Mouse (Mus musculus) G1E (cell line): ENCODE data around the gene Socs4. TPM values are rescaled to one million over a fixed set of nuclear protein-coding genes. Genes with fewer than 3 reads are reported as not detected.
"Not testable (repeated sequence)": the region's sequence is repeated elsewhere in the genome, so short reads cannot be mapped to it uniquely, and the experiment has no call there.

Experiments used
- ATAC-seq: 2 replicates; pipeline ENCODE4 v1.8.0; 2016; ENCODE audit warnings: mild to moderate bottlenecking; ENCODE audit not compliant: insufficient number of reproducible peaks, poor library complexity, low FRiP score, severe bottlenecking; ENCODE audit errors: extremely low read depth
- DNase-seq: peaks from one replicate; pipeline ENCODE4 v3.0.0; 2012; ENCODE audit warnings: low spot score
- H3K27me3 ChIP-seq: 2 replicates; pipeline ENCODE4 v1.6.1; 2012; ENCODE audit warnings: mild to moderate bottlenecking, low read length, inconsistent platforms; ENCODE audit not compliant: insufficient read depth
- H3K36me3 ChIP-seq: replicated peaks from 2 replicates; pipeline ENCODE3; 2012; ENCODE audit warnings: mild to moderate bottlenecking, inconsistent platforms
- H3K4me1 ChIP-seq: 2 replicates; pipeline ENCODE4 v1.6.1; 2012; ENCODE audit warnings: low read depth, low read length, inconsistent platforms, mixed read lengths; ENCODE audit not compliant: insufficient read depth
- H3K4me3 ChIP-seq: 2 replicates; pipeline ENCODE4 v1.5.1; 2012; ENCODE audit warnings: low read depth, mild to moderate bottlenecking, inconsistent platforms, low read length, moderate library complexity, mixed read lengths
- H3K9me3 ChIP-seq: replicated peaks from 2 replicates; pipeline ENCODE4 v1.6.1; 2012; ENCODE audit warnings: inconsistent platforms
- CTCF ChIP-seq: IDR thresholded peaks from 2 replicates; pipeline ENCODE4 v1.5.1; 2012; ENCODE audit warnings: low read depth, low read length, inconsistent platforms, mixed read lengths
- GATA1 ChIP-seq: IDR thresholded peaks from 2 replicates; pipeline ENCODE4 v1.6.1; 2012; ENCODE audit warnings: borderline replicate concordance, low read length, inconsistent platforms, mixed read lengths
- GATA2 ChIP-seq: IDR thresholded peaks from 2 replicates; pipeline ENCODE4 v1.6.1; 2012; ENCODE audit warnings: low read depth, low read length, inconsistent platforms, borderline replicate concordance
- POLR2AphosphoS5 ChIP-seq: IDR thresholded peaks from 2 replicates; pipeline ENCODE4 v1.6.1; 2012; ENCODE audit warnings: low read depth, low read length, inconsistent platforms; ENCODE audit not compliant: insufficient replicate concordance
- TAL1 ChIP-seq: conservative IDR thresholded peaks from 2 replicates; pipeline ENCODE4 v1.6.1; 2012; ENCODE audit warnings: low read depth, low read length, inconsistent platforms, mixed read lengths
- polyA plus RNA-seq: library from polyadenylated mRNA; stranded (reverse); fragments of >175 nt; gene quantifications from 2 replicates; pipeline ENCODE4 v1.2.3, GENCODE M21; 2012
- total RNA-seq, 2 experiments: library from RNA; stranded (forward) in 1 of 2; stranded (reverse) in 1 of 2; fragments of 200-1000 nt in 1 of 2; fragments of >200 nt in 1 of 2; fragmentation: Nextera tagmentation in 1 of 2; gene quantifications; 2 replicates each; pipeline ENCODE4 v1.2.3; 2014 to 2017

The Socs4 gene
- total and polyA plus RNA-seq, 3 experiments = 3.3 to 38.9 (median 36.6) TPM

- ATAC-seq (no peak), DNase-seq (no peak)
- Histone ChIP-seq H3K9me3 (no peaks in the 10 kb centered on the region), H3K4me1 (peaks cover 30% of the 10 kb centered on the region), H3K27me3 (no peaks in the 10 kb centered on the region), H3K36me3 (peaks cover 75% of the 10 kb centered on the region), H3K4me3 (no peak overlapping the region)
- TF ChIP-seq GATA1 = no peak
- TF ChIP-seq TAL1 = no peak
- TF ChIP-seq CTCF = no peak
Observed at GRCm38 (mm10) chr14:47305933-47306332, 29.2 kb downstream of the Socs4 start.

- H3K27me3 ChIP-seq = no peaks in the 10 kb centered on the region
- H3K4me1 ChIP-seq = peaks cover 24% of the 10 kb centered on the region
- DNase-seq = no peak
- no peak overlapping the region for H3K4me3 ChIP-seq
- no peaks in the 10 kb centered on the region for H3K9me3 ChIP-seq
- ATAC-seq = no peak
- TF ChIP-seq TAL1 = no peak
- no peak for TF ChIP-seq GATA1
- TF ChIP-seq POLR2AphosphoS5 = no peak
- no peak for TF ChIP-seq GATA2
- H3K36me3 ChIP-seq = peaks cover 84% of the 10 kb centered on the region
Observed at GRCm38 (mm10) chr14:47307669-47308068, 30.9 kb downstream of the Socs4 start.

- Histone ChIP-seq H3K36me3 (peaks cover 86% of the 10 kb centered on the region), H3K4me1 (peaks cover 15% of the 10 kb centered on the region), H3K4me3 (no peak overlapping the region), H3K27me3 (no peaks in the 10 kb centered on the region), H3K9me3 (no peaks in the 10 kb centered on the region)
- TF ChIP-seq TAL1 (no peak), CTCF (no peak), GATA2 (no peak)
- ATAC-seq = no peak
- DNase-seq = no peak
Observed at GRCm38 (mm10) chr14:47309061-47309460, 32.3 kb downstream of the Socs4 start.

- H3K27me3 ChIP-seq = no peaks in the 10 kb centered on the region
- no peak overlapping the region for H3K4me3 ChIP-seq
- no peaks in the 10 kb centered on the region for H3K9me3 ChIP-seq
- H3K4me1 ChIP-seq = peaks cover 5% of the 10 kb centered on the region
- H3K36me3 ChIP-seq = peaks cover 88% of the 10 kb centered on the region
- DNase-seq (no peak), ATAC-seq (no peak)
- TF ChIP-seq GATA2 (no peak), POLR2AphosphoS5 (no peak), TAL1 (no peak), CTCF (no peak), GATA1 (no peak)
Observed at GRCm38 (mm10) chr14:47310342-47311181, 33.8 kb downstream of the Socs4 start.

- TF ChIP-seq TAL1 (no peak), CTCF (no peak), GATA2 (no peak), GATA1 (no peak), POLR2AphosphoS5 (no peak)
- DNase-seq = no peak
- Histone ChIP-seq H3K4me3 (no peak overlapping the region), H3K9me3 (no peaks in the 10 kb centered on the region), H3K27me3 (no peaks in the 10 kb centered on the region), H3K4me1 (peaks cover 16% of the 10 kb centered on the region), H3K36me3 (peaks cover 64% of the 10 kb centered on the region)
- ATAC-seq = no peak
Observed at GRCm38 (mm10) chr14:47319362-47319761, 42.6 kb downstream of the Socs4 start.

GRCm38 (mm10) chr14:47321581-47321980 lies 44.9 kb downstream of the Socs4 start:
- not testable (repeated sequence) for H3K4me3 ChIP-seq, H3K27me3 ChIP-seq, H3K9me3 ChIP-seq, DNase-seq, ATAC-seq
- Histone ChIP-seq H3K4me1 (peaks cover 16% of the 10 kb centered on the region), H3K36me3 (peaks cover 66% of the 10 kb centered on the region)
